Mouse (Mus musculus) forebrain, postnatal 0 days (tissue): ENCODE measurements around the gene Mgmt. TPM values are rescaled to one million over a fixed set of nuclear protein-coding genes. Genes with fewer than 3 reads are reported as not detected.
A peak's percentile ranks its signal among the peaks of the same experiment; 100 is the strongest.

Experiments
- ATAC-seq: fragments of 200-750 bp; cut with Nextera tagmentation; 2 replicates; pipeline ENCODE4 v1.8.0; 2017; ENCODE audit warnings: mild to moderate bottlenecking, moderate library complexity
- DNase-seq: peaks from one replicate; pipeline ENCODE4 v3.0.0-alpha.2; 2015
- H3K27ac ChIP-seq: fragments of 300-500 bp; sonication (generic); 2 replicates; pipeline ENCODE4 v1.5.1; 2014; ENCODE audit warnings: low read depth, mild to moderate bottlenecking, antibody characterized with exemption, low read length, moderate library complexity, mixed read lengths
- H3K27me3 ChIP-seq: fragments of 300-500 bp; sonication (generic); 2 replicates; pipeline ENCODE4 v1.6.1; 2014; ENCODE audit warnings: mild to moderate bottlenecking, low read length, mixed read lengths; ENCODE audit not compliant: insufficient read depth
- H3K36me3 ChIP-seq: fragments of 300-500 bp; sonication (generic); 2 replicates; pipeline ENCODE4 v1.6.1; 2014; ENCODE audit warnings: mild to moderate bottlenecking, moderate library complexity; ENCODE audit not compliant: insufficient read depth
- H3K4me1 ChIP-seq: fragments of 300-500 bp; sonication (generic); 2 replicates; pipeline ENCODE4 v1.6.1; 2014; ENCODE audit warnings: antibody characterized with exemption; ENCODE audit not compliant: insufficient read depth
- H3K4me2 ChIP-seq: fragments of 300-500 bp; sonication (generic); 2 replicates; pipeline ENCODE4 v1.6.1; 2014; ENCODE audit warnings: low read depth, mild to moderate bottlenecking, moderate library complexity
- H3K4me3 ChIP-seq: fragments of 300-500 bp; sonication (generic); 2 replicates; pipeline ENCODE4 v1.5.1; 2014; ENCODE audit warnings: low read depth, low read length, mixed read lengths
- H3K9ac ChIP-seq: fragments of 300-500 bp; sonication (generic); 2 replicates; pipeline ENCODE4 v1.6.1; 2014; ENCODE audit warnings: mild to moderate bottlenecking
- H3K9me3 ChIP-seq: fragments of 300-500 bp; sonication (generic); 2 replicates; pipeline ENCODE4 v1.6.1; 2016; ENCODE audit warnings: low read length
- CTCF ChIP-seq: sonication (generic); IDR thresholded peaks from 2 replicates; pipeline ENCODE4 v1.5.1; 2016; ENCODE audit warnings: antibody characterized with exemption, control low read depth, low read depth
- WGBS: fragments of 180-500 bp; shearing (Covaris S2); extraction: QIAGEN DNeasy Blood & Tissue Kit; methylation state at CpG from one replicate; pipeline ENCODE4 v1.1.7; 2014; 5-methylcytosine and 5-hydroxymethylcytosine counted together
- polyA plus RNA-seq: library from polyadenylated mRNA; unstranded; fragments of >200 nt; fragmentation: Nextera tagmentation; extraction: Ambion mirVana; gene quantifications from 2 replicates; pipeline ENCODE4 v1.2.1, GENCODE M21; 2015
- total RNA-seq: library from RNA; depleted of rRNA; stranded (reverse); fragments of >200 nt; gene quantifications from 2 replicates; pipeline ENCODE4 v1.2.3, GENCODE M21; 2014

Mgmt gene
- total and polyA plus RNA-seq, 2 experiments from 2014 or later = 0.29 to 1.2 TPM

GRCm38 (mm10) chr7:136872059-136872458 is 22.4 kb upstream of the Mgmt start:
- 3% methylated on average over 8 of the region's 8 CpGs for WGBS
- no peak for TF ChIP-seq CTCF
- no peak overlapping the region for H3K9ac ChIP-seq
- H3K4me1 ChIP-seq = peaks cover 6% of the 10 kb centered on the region
- H3K27me3 ChIP-seq = 0 out of 2 replicates have a peak, but pooled peaks cover 4% of the 10 kb centered on the region
- H3K9me3 ChIP-seq = no peaks in the 10 kb centered on the region
- no peaks in the 10 kb centered on the region for H3K36me3 ChIP-seq
- no peak overlapping the region for H3K4me3 ChIP-seq
- ATAC-seq = peak; percentile 89
- peak; percentile 75 for DNase-seq
- H3K4me2 ChIP-seq = peak overlapping the region; percentile 27
- H3K27ac ChIP-seq = no peak overlapping the region

- no peak overlapping the region for H3K4me3 ChIP-seq
- H3K4me2 ChIP-seq = no peak overlapping the region
- WGBS = 38% methylated on average over 1 of the region's 1 CpGs
- H3K4me1 ChIP-seq = peaks cover 6% of the 10 kb centered on the region
- no peaks in the 10 kb centered on the region for H3K36me3 ChIP-seq
- no peaks in the 10 kb centered on the region for H3K9me3 ChIP-seq
- H3K27ac ChIP-seq = no peak overlapping the region
- ATAC-seq (no peak), DNase-seq (no peak)
- TF ChIP-seq CTCF = no peak
- no peak overlapping the region for H3K9ac ChIP-seq
- 0 out of 2 replicates have a peak, but pooled peaks cover 4% of the 10 kb centered on the region for H3K27me3 ChIP-seq
Measured at GRCm38 (mm10) chr7:136874396-136874795, 20.0 kb upstream of the Mgmt start.

DNA sequence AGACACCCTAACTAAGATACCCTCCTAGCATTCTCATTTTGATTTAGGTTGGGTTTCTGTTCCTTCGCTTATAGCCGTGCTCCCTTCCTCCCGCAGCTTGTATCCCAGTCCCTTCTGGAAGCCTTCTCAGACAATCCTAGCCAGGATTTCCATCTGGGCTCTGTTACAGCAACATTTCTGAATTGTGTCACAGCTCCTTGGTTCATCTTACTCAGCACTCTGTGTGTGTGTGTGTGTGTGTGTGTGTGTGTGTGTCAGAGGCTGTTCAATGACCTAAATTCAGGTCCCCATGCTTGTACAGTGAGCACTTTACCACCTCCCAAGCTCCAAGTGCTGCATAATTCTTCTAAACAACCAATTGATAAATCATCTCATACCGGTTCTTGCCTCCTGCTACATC is 14.0 kb upstream of the Mgmt start:
- Histone ChIP-seq H3K4me1 (no peaks in the 10 kb centered on the region), H3K4me2 (no peak overlapping the region), H3K9ac (no peak overlapping the region), H3K27me3 (no peaks in the 10 kb centered on the region), H3K9me3 (no peaks in the 10 kb centered on the region), H3K36me3 (no peaks in the 10 kb centered on the region), H3K27ac (no peak overlapping the region), H3K4me3 (no peak overlapping the region)
- DNase-seq = peak; percentile 39
- ATAC-seq = no peak
- WGBS = 83% methylated on average over 4 of the region's 4 CpGs
- no peak for TF ChIP-seq CTCF

GRCm38 (mm10) chr7:136888161-136888560 is 6.3 kb upstream of the Mgmt start:
- no peak for TF ChIP-seq CTCF
- Histone ChIP-seq H3K27ac (no peak overlapping the region), H3K4me1 (no peaks in the 10 kb centered on the region), H3K4me3 (no peak overlapping the region), H3K27me3 (no peaks in the 10 kb centered on the region; the same call in 1 of the 2 replicates), H3K9me3 (no peaks in the 10 kb centered on the region), H3K4me2 (no peak overlapping the region), H3K9ac (no peak overlapping the region), H3K36me3 (no peaks in the 10 kb centered on the region)
- 84% methylated on average over 6 of the region's 6 CpGs for WGBS
- ATAC-seq (no peak), DNase-seq (no peak)

DNA sequence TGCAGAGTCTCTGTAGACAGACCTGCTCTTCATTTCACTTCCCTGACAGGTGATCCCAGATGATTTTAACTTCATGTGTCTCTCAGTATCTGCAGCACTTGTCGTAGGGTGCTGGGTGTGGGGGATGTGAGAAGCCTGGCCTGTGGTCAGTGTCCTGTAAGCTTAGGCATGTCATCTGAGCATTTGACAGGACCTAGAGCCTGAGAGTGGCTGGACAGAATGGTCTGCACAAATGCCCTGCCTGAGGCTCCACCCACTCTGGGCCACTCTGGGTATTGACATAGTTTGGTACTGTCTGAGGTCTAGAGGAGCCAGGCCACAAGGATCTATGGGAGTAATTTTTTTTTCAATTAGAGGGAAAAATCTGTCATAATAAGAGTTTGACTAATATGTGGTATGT is 942 bp downstream of the Mgmt start:
- H3K36me3 ChIP-seq = no peaks in the 10 kb centered on the region
- DNase-seq (no peak), ATAC-seq (no peak)
- H3K4me3 ChIP-seq = no peak overlapping the region
- no peak for TF ChIP-seq CTCF
- no peak overlapping the region for H3K27ac ChIP-seq
- H3K4me2 ChIP-seq = no peak overlapping the region
- H3K9ac ChIP-seq = no peak overlapping the region
- no peaks in the 10 kb centered on the region for H3K27me3 ChIP-seq
- H3K4me1 ChIP-seq = no peaks in the 10 kb centered on the region
- H3K9me3 ChIP-seq = no peaks in the 10 kb centered on the region
- 97% methylated on average over 1 of the region's 1 CpGs for WGBS

- WGBS = 92% methylated on average over 7 of the region's 7 CpGs
- no peak for DNase-seq
- Histone ChIP-seq H3K4me3 (no peak overlapping the region), H3K9me3 (no peaks in the 10 kb centered on the region), H3K9ac (no peak overlapping the region), H3K27me3 (no peaks in the 10 kb centered on the region), H3K36me3 (no peaks in the 10 kb centered on the region), H3K4me2 (no peak overlapping the region), H3K27ac (no peak overlapping the region), H3K4me1 (no peaks in the 10 kb centered on the region)
- no peak for ATAC-seq
- no peak for TF ChIP-seq CTCF
Measured at GRCm38 (mm10) chr7:136895851-136896250, 1.4 kb downstream of the Mgmt start.

GRCm38 (mm10) chr7:136897481-136897880 is 3.1 kb downstream of the Mgmt start:
- H3K4me2 ChIP-seq = no peak overlapping the region
- TF ChIP-seq CTCF = no peak
- WGBS = 40% methylated on average over 1 of the region's 1 CpGs
- H3K9me3 ChIP-seq = peaks cover 5% of the 10 kb centered on the region; the same call in 1 of the 2 replicates
- H3K9ac ChIP-seq = no peak overlapping the region
- no peak for DNase-seq
- no peaks in the 10 kb centered on the region for H3K4me1 ChIP-seq
- no peaks in the 10 kb centered on the region for H3K27me3 ChIP-seq
- H3K27ac ChIP-seq = no peak overlapping the region
- no peaks in the 10 kb centered on the region for H3K36me3 ChIP-seq
- H3K4me3 ChIP-seq = no peak overlapping the region
- no peak for ATAC-seq
